Mouse (Mus musculus): ENCODE results near the gene Satb2. TPM values are rescaled to one million over a fixed set of nuclear protein-coding genes. Genes with fewer than 3 reads are reported as not detected.

The Satb2 gene
- total RNA-seq, 2 experiments from 2014 or later, result 1.8 TPM; not detected in 1

DNA sequence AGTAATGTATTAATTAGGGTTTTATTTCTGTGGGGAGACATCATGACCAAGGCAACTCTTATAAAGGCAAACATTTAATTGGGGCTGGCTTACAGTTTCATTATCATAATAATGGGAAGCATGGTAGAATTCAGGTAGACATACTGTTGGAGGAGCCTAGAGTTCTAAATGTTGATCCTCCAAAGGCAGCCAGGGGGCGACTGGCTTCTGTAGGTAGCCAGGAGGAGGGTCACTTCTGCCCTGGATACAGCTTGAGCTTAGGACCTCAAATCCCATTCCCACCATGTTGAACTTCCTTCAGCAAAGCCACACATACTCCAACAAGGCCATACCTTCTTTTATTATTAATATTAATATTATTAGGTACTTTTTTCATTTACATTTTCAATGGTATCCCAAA lies 225.2 kb downstream of the Satb2 start:
- no peak for ATAC-seq (replicated peaks; ENCODE audit: low FRiP score, low TSS enrichment, poor library complexity, severe bottlenecking)

DNA sequence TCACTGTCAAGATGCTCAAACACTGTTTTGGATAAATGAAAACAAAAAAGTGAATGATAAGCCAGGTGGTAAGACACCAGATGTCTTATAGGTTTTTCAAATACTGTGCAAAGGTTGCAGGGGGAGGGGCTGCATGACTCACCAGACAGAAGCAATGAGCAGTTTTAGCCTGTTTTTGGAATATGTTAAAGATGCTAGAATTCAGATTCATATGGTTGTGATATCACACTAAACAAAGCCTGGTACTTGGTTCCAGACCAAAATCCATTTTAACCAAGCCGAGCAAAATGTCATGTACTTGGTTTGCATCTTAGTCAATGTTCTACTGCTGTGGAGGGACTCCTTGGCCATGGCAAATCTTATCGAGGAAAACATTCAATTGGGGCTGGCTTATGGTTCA lies 227.8 kb downstream of the Satb2 start:
- ATAC-seq (replicated peaks; ENCODE audit: low FRiP score, low TSS enrichment, poor library complexity, severe bottlenecking), result no peak

DNA sequence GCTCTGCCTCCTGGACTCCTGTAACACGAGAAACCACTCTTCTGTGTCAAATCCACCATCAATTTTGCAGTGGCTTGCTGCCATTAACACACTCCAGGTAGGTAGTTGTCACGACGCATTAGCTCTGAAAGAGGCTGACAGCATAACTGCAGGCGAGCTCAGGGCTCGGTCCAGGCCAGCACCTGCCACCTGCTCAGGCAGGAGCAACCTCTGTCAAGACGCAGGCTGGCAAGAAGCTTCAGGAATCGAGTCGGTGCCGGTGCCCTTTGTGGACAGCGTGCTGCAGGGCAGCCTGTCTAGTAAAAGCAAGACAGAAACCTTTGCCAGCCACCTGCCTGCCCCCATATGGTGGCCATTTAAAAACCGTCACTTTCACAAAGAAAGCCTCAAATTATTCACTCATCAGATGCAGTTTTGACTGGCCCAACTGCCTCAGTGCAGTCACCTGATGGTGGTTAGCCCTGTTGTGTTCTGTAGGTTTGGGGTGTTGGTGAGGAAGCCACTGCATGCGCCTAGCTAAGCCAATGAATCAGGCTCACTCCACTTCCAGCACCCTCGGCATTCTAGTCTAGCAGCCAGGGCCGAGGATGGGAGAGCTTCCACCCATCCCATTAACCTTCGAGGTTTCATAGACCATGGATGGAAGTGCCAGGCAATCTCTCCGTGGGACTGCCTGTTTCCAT lies 228.7 kb downstream of the Satb2 start:
- no peak for ATAC-seq (replicated peaks; ENCODE audit: low FRiP score, low TSS enrichment, poor library complexity, severe bottlenecking)

DNA sequence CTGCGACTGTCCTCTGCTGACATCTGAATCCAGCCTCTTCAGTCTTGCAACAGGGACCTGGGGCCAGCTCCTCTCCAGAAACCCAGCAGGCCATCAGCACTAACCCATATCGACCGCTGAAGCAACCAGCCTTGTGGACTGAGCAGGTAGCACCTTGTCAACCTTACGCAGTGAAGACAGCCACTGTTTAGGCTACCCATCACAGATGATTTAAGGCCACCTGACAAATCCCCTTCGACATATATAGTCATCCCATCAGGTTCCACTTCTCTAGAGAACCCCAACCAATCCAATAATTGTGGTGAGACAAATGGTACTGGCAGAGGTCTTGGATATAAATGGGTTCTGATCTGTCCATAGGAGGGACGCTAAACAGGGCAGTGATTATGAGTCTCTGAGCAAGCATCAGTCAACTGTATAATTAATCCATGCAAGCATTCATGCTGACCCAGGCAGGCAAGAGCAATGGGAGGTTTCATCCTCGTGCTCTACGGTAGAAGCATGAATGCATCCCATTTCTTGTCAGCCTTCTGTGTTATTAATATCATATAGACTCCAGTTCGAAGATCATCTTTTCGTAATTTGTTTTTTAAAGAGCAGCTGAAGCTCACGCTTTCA lies 229.5 kb downstream of the Satb2 start:
- no peak for ATAC-seq (replicated peaks; ENCODE audit: low FRiP score, low TSS enrichment, poor library complexity, severe bottlenecking)

All from megakaryocyte-erythroid progenitor cell, adult 5-6 weeks (primary cell).